Comparison of ENCODE assay signal across 20 mouse cellular contexts in genomic region chr9:76064164-76064563, GRCm38 (mm10).
"Had no signal": no experiment of that assay in that cellular context is flagged by ENCODE, and none has a peak within 500 bp of the region (broad histone marks: within the 10 kb centered on the region; RNA-seq: fewer than 3 reads in every experiment).

No protein-coding gene starts in this region.

- H3K27me3 ChIP-seq: kidney, embryonic 15.5 days; midbrain, embryonic 12.5 days; midbrain, embryonic 15.5 days; neural tube, embryonic 12.5 days; neural tube, embryonic 15.5 days had no signal

- DNase-seq: kidney, adult 11 months; kidney, adult 8-10 months; kidney, postnatal 10 days; kidney, postnatal 36 days; layer of hippocampus, postnatal 36 days; lung, adult 2 months; lung, postnatal 14 days; lung, postnatal 4 days; retina, postnatal 1 day; right cerebral cortex, postnatal 25 days; spleen, adult 18-20 months; thymus, adult 2 months; thymus, postnatal 14 days had no signal

- H3K4me1 ChIP-seq: kidney, embryonic 15.5 days; midbrain, embryonic 12.5 days; midbrain, embryonic 15.5 days; neural tube, embryonic 12.5 days; neural tube, embryonic 15.5 days had no signal

- H3K36me3 ChIP-seq: kidney, embryonic 15.5 days; midbrain, embryonic 12.5 days; midbrain, embryonic 15.5 days; neural tube, embryonic 12.5 days; neural tube, embryonic 15.5 days had no signal

- H3K27ac ChIP-seq: kidney, embryonic 15.5 days; left cerebral cortex, adult 2 months; liver, embryonic 14.5 days; midbrain, embryonic 12.5 days; midbrain, embryonic 15.5 days; neural tube, embryonic 12.5 days; neural tube, embryonic 15.5 days had no signal

- ATAC-seq: midbrain, embryonic 15.5 days had no signal

- H3K4me2 ChIP-seq: kidney, embryonic 15.5 days; midbrain, embryonic 12.5 days; midbrain, embryonic 15.5 days; neural tube, embryonic 12.5 days; neural tube, embryonic 15.5 days had no signal

- H3K4me3 ChIP-seq: kidney, embryonic 15.5 days; left cerebral cortex, adult 2 months; midbrain, embryonic 12.5 days; midbrain, embryonic 15.5 days; neural tube, embryonic 12.5 days; neural tube, embryonic 15.5 days had no signal

- H3K9ac ChIP-seq: kidney, embryonic 15.5 days; liver, embryonic 14.5 days; midbrain, embryonic 12.5 days; midbrain, embryonic 15.5 days; neural tube, embryonic 12.5 days; neural tube, embryonic 15.5 days had no signal

- H3K9me3 ChIP-seq: kidney, embryonic 15.5 days; midbrain, embryonic 12.5 days; midbrain, embryonic 15.5 days; neural tube, embryonic 12.5 days; neural tube, embryonic 15.5 days had no signal
